Mouse (Mus musculus): ENCODE measurements around the gene Vmp1. TPM values are rescaled to one million over a fixed set of nuclear protein-coding genes. Genes with fewer than 3 reads are reported as not detected.

Vmp1 gene
- total and polyA plus RNA-seq, 3 experiments = 80.9 to 209 (median 167) TPM

DNA sequence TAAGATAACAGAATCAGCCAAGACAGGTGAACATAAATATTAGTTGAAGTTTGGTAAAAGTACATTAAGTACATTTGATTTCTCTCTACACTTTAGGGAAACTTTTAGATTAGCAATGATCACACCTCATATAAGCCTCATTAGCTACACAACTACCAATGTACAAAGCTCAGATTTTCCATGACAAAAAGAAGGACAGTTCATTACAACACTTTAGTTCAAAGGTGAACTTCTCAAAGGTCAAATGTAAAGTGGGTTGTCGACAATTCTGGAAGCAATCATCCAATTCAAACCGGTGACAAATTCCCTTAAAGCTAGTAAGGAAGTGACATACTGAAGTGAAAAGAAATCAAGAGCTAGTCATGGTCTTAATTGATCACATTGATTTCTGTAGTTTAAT is 45.9 kb downstream of the Vmp1 start:
- no peak overlapping the region for H3K4me2 ChIP-seq (ENCODE audit: insufficient read depth, low read depth, poor library complexity, severe bottlenecking)
- H3K9me3 ChIP-seq (replicated peaks; ENCODE audit: low read length) = no peaks in the 10 kb centered on the region
- dilution Hi-C loops (cut with MboI; ENCODE audit: extremely low pct_ligation_motif_present, extremely low pct_unique_long_range_greater_than_20kb, low sequenced_read_pairs) = no loop called here
- in situ Hi-C loops (cut with MboI; ENCODE audit: low pct_ligation_motif_present, low pct_unique_long_range_greater_than_20kb, low sequenced_read_pairs) = no loop called here
- no peak overlapping the region for H3K9ac ChIP-seq (ENCODE audit: insufficient read depth, low read depth)
- no peak for DNase-seq (ENCODE audit: extremely low read depth)
- peaks cover 0 to 7% of the 10 kb centered on the region in 2 experiments; a peak in 1 of 4 replicates for H3K4me1 ChIP-seq (ENCODE audit: control insufficient read depth in 1 of 2, insufficient read depth in 2 of 2)
- no peak overlapping the region for H3K27ac ChIP-seq (ENCODE audit: insufficient read depth, low read depth)
- H3K36me3 ChIP-seq (replicated peaks in 1 of 2; ENCODE audit: control insufficient read depth in 1 of 2, insufficient read depth in 1 of 2, low read length in 1 of 2) = peaks cover 21 to 59% of the 10 kb centered on the region in 2 experiments
- H3K27me3 ChIP-seq (replicated peaks) = no peaks in the 10 kb centered on the region
- H3K4me3 ChIP-seq (replicated peaks in 1 of 3; ENCODE audit: low read depth in 2 of 3, low read length in 2 of 3, poor library complexity in 1 of 3) = no peak overlapping the region
- H3K79me2 ChIP-seq (replicated peaks; ENCODE audit: control insufficient read depth, extremely low read depth, insufficient read depth, poor library complexity, severe bottlenecking) = 0 out of 2 replicates have a peak, but pooled peaks cover 2% of the 10 kb centered on the region
- TF ChIP-seq MEF2A (IDR thresholded peaks at IDR 0.05; ENCODE audit: borderline replicate concordance, low read depth, low read length) (no peak), JUN (IDR thresholded peaks at IDR 0.05; ENCODE audit: insufficient read depth, low read depth, low read length) (no peak), PAX5 (IDR thresholded peaks at IDR 0.05; ENCODE audit: low read length) (no peak), RAD21 (IDR thresholded peaks at IDR 0.05; ENCODE audit: low read depth, low read length) (no peak), ZNF384 (IDR thresholded peaks at IDR 0.05; ENCODE audit: low read depth, low read length) (no peak), MXI1 (IDR thresholded peaks at IDR 0.05; ENCODE audit: low read depth, low read length) (no peak), SMC3 (IDR thresholded peaks at IDR 0.05; ENCODE audit: low read depth, low read length) (no peak), ZC3H11A (IDR thresholded peaks at IDR 0.05; ENCODE audit: low read depth, low read length) (no peak), HCFC1 (IDR thresholded peaks at IDR 0.05; ENCODE audit: low read depth, low read length) (no peak)

DNA sequence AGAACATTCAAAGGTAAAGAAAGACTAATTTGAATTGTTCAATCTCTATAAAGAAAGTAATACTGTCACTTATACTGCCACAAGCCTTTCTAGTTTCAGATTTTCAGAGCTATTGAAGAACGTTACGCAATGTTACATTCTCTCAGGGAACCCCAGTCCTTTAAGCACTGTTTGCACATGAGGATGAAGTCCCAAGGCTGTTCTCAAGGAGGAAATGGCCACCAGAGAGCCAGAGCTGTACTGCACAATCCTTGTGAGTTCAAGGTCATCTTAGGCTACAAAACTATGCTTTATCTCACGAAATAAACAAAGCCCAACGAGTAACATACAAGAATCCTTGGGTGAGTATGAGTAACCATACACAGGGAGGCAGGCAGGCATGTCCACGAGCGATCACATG is 49.2 kb downstream of the Vmp1 start:
- Histone ChIP-seq H3K4me2 (ENCODE audit: insufficient read depth, low read depth, poor library complexity, severe bottlenecking) (no peak overlapping the region), H3K36me3 (replicated peaks in 1 of 2; ENCODE audit: control insufficient read depth in 1 of 2, insufficient read depth in 1 of 2, low read length in 1 of 2) (peaks cover 28 to 58% of the 10 kb centered on the region in 2 experiments), H3K4me3 (replicated peaks in 1 of 3; ENCODE audit: low read depth in 2 of 3, low read length in 2 of 3, poor library complexity in 1 of 3) (no peak overlapping the region), H3K27ac (ENCODE audit: insufficient read depth, low read depth) (no peak overlapping the region), H3K27me3 (replicated peaks) (no peaks in the 10 kb centered on the region), H3K9ac (ENCODE audit: insufficient read depth, low read depth) (no peak overlapping the region), H3K79me2 (replicated peaks; ENCODE audit: control insufficient read depth, extremely low read depth, insufficient read depth, poor library complexity, severe bottlenecking) (peaks cover under 1% of the 10 kb centered on the region; the same call in 1 of the 2 replicates), H3K9me3 (replicated peaks; ENCODE audit: low read length) (no peaks in the 10 kb centered on the region), H3K4me1 (ENCODE audit: control insufficient read depth in 1 of 2, insufficient read depth in 2 of 2) (peaks cover 0 to 10% of the 10 kb centered on the region in 2 experiments; a peak in 1 of 4 replicates)
- DNase-seq (ENCODE audit: extremely low read depth) = no peak
- dilution Hi-C loops (cut with MboI; ENCODE audit: extremely low pct_ligation_motif_present, extremely low pct_unique_long_range_greater_than_20kb, low sequenced_read_pairs) (no loop called here), in situ Hi-C loops (cut with MboI; ENCODE audit: low pct_ligation_motif_present, low pct_unique_long_range_greater_than_20kb, low sequenced_read_pairs) (no loop called here)
- TF ChIP-seq USF2 (conservative IDR thresholded peaks at IDR 0.05; ENCODE audit: low read depth, low read length) = no peak
- no peak for TF ChIP-seq PAX5 (IDR thresholded peaks at IDR 0.05; ENCODE audit: low read length)
- TF ChIP-seq JUND (conservative IDR thresholded peaks at IDR 0.05; ENCODE audit: low read depth, low read length) = no peak
- TF ChIP-seq KAT2A (IDR thresholded peaks at IDR 0.05; ENCODE audit: insufficient replicate concordance, low read length) = no peak
- no peak for TF ChIP-seq EP300 (IDR thresholded peaks at IDR 0.05; ENCODE audit: low read length)
- TF ChIP-seq ELF1 (IDR thresholded peaks at IDR 0.05; ENCODE audit: low read depth, low read length) = no peak
- no peak for TF ChIP-seq TCF12 (IDR thresholded peaks at IDR 0.05; ENCODE audit: low read depth, low read length)
- no peak for TF ChIP-seq HCFC1 (IDR thresholded peaks at IDR 0.05; ENCODE audit: low read depth, low read length)
- no peak for TF ChIP-seq E2F4 (IDR thresholded peaks at IDR 0.05; ENCODE audit: insufficient replicate concordance, low read depth, low read length)
- no peak for TF ChIP-seq ZMIZ1 (IDR thresholded peaks at IDR 0.05; ENCODE audit: low read depth, low read length)
- no peak for TF ChIP-seq RCOR1 (conservative IDR thresholded peaks at IDR 0.05; ENCODE audit: low read depth, low read length)
- no peak for TF ChIP-seq MAFK (IDR thresholded peaks at IDR 0.05; ENCODE audit: insufficient replicate concordance, low read length)
- TF ChIP-seq SMC3 (IDR thresholded peaks at IDR 0.05; ENCODE audit: low read depth, low read length) = no peak
- no peak for TF ChIP-seq TBP (conservative IDR thresholded peaks at IDR 0.05; ENCODE audit: low read depth, low read length)
- no peak for TF ChIP-seq ZKSCAN1 (IDR thresholded peaks at IDR 0.05; ENCODE audit: borderline replicate concordance, low read depth, low read length)

Data from CH12.LX (cell line).